Mouse (Mus musculus): ENCODE measurements at regions not wholly inside any gene's neighbourhood (a gene's known extent, or its start where the extent isn't known, plus 50 kb on each side); places are given as distances from the start of the nearest gene placed in this dataset.

GRCm38 (mm10) chr8:11947766-11948165, 107.5 kb downstream of the Tex29 start:
- H3K36me3 ChIP-seq, result no peaks in the 10 kb centered on the region
- ATAC-seq (ENCODE audit: low FRiP score, low read depth), result no peak
- H3K27me3 ChIP-seq, result peaks cover 5% of the 10 kb centered on the region; the same call in 1 of the 2 replicates
- H3K9me3 ChIP-seq, result no peaks in the 10 kb centered on the region
- WGBS, result 91% methylated on average over 8 of the region's 8 CpGs
- H3K4me2 ChIP-seq (replicated peaks), result no peak overlapping the region
- no peak overlapping the region for H3K9ac ChIP-seq (replicated peaks)
- H3K4me1 ChIP-seq, result no peaks in the 10 kb centered on the region
- H3K27ac ChIP-seq (replicated peaks), result no peak overlapping the region
- H3K4me3 ChIP-seq, result no peak overlapping the region

DNA sequence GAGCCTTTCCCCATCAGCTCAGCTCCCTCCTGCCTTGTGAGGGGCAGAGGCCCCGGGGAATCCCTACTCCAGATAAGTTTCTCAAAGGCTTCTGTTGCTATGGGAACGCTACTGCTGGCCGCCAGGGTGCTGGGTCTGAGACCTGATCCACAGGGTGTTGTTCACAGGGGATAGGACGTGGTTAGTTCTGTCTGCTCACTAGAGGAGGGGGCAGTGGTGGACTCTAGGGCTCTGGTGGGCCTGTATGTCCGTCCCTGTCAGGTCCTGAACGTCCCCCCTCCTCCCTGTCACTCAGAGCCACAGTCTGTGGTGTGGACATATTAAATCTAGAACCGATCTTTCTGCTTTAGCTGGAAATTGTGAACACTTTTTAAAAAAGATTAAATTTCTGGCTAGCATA, 116.0 kb downstream of the Tex29 start:
- WGBS, result 24% methylated on average over 7 of the region's 7 CpGs
- ATAC-seq (ENCODE audit: low FRiP score, low read depth), result no peak
- no peaks in the 10 kb centered on the region for H3K9me3 ChIP-seq

DNA sequence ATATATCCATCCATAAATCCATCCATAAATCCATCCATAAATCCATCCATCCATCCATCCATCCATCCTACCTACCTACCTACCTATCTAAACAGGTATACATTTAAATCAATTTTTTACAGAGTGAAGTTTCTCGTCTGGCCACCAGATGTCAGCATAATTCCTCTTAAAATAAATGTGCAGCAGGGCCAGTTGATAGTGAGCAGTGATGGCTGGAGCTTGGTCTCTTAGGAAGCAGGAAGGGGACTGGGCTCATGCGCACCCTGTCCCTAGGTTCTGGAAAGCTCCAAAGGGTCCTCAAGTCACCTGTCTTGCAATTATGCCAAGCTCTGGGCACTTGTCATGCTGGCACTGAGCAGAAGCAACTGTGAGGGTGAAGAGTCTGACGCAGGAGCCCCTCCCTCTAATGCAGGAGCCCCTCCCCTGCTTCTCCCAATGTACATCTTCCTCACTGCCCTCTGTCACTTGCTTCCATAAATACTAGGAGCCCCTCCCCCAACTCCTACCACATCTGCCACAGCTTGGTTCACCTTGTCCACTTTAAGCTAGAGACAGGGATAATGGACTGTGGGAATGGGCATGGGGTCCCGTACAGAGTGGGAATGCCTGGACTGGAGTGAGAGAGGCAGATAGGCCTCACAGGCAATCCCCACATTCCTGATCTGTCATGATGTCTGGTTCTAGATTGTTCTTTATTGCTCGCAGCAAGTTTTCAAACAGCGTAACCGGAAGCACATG, 116.9 kb downstream of the Tex29 start:
- Histone ChIP-seq H3K27me3 (peaks cover 39% of the 10 kb centered on the region), H3K27ac (replicated peaks) (no peak overlapping the region), H3K4me3 (no peak overlapping the region), H3K9me3 (no peaks in the 10 kb centered on the region), H3K4me2 (replicated peaks) (no peak overlapping the region), H3K4me1 (no peaks in the 10 kb centered on the region; the same call in 1 of the 2 replicates), H3K36me3 (no peaks in the 10 kb centered on the region), H3K9ac (replicated peaks) (no peak overlapping the region)
- ATAC-seq (ENCODE audit: low FRiP score, low read depth), result peak; percentile 23; the same call in 1 of the 2 replicates
- WGBS, result 67% methylated on average over 7 of the region's 7 CpGs

More for the DNA sequence above, 116.0 kb downstream of the Tex29 start:
- Histone ChIP-seq H3K4me3 (no peak overlapping the region), H3K36me3 (no peaks in the 10 kb centered on the region), H3K4me1 (no peaks in the 10 kb centered on the region; the same call in 1 of the 2 replicates), H3K4me2 (replicated peaks) (no peak overlapping the region), H3K27ac (replicated peaks) (no peak overlapping the region), H3K27me3 (peaks cover 29% of the 10 kb centered on the region), H3K9ac (replicated peaks) (no peak overlapping the region)

- no peaks in the 10 kb centered on the region for H3K36me3 ChIP-seq
- ATAC-seq (ENCODE audit: low FRiP score, low read depth), result no peak
- H3K9me3 ChIP-seq, result no peaks in the 10 kb centered on the region
- H3K27ac ChIP-seq (replicated peaks), result no peak overlapping the region
- no peaks in the 10 kb centered on the region; the same call in 1 of the 2 replicates for H3K4me1 ChIP-seq
- H3K27me3 ChIP-seq, result peaks cover 39% of the 10 kb centered on the region
- H3K4me2 ChIP-seq (replicated peaks), result no peak overlapping the region
- no peak overlapping the region for H3K9ac ChIP-seq (replicated peaks)
- no peak overlapping the region for H3K4me3 ChIP-seq
- WGBS, result 72% methylated on average over 5 of the region's 5 CpGs
Observed at GRCm38 (mm10) chr8:11958176-11958575, 117.9 kb downstream of the Tex29 start.

GRCm38 (mm10) chr8:11959466-11959865, 119.2 kb downstream of the Tex29 start:
- H3K27ac ChIP-seq (replicated peaks), result no peak overlapping the region
- H3K36me3 ChIP-seq, result no peaks in the 10 kb centered on the region
- no peak overlapping the region for H3K9ac ChIP-seq (replicated peaks)
- H3K27me3 ChIP-seq, result peaks cover 37% of the 10 kb centered on the region
- no peak overlapping the region for H3K4me3 ChIP-seq
- H3K4me1 ChIP-seq, result no peaks in the 10 kb centered on the region; the same call in 1 of the 2 replicates
- ATAC-seq (ENCODE audit: low FRiP score, low read depth), result no peak
- WGBS, result 84% methylated on average over 4 of the region's 4 CpGs
- H3K9me3 ChIP-seq, result no peaks in the 10 kb centered on the region
- no peak overlapping the region for H3K4me2 ChIP-seq (replicated peaks)

- Histone ChIP-seq H3K4me2 (replicated peaks) (no peak overlapping the region), H3K9me3 (no peaks in the 10 kb centered on the region), H3K27me3 (peaks cover 20% of the 10 kb centered on the region), H3K36me3 (no peaks in the 10 kb centered on the region), H3K4me3 (no peak overlapping the region), H3K27ac (replicated peaks) (no peak overlapping the region), H3K9ac (replicated peaks) (no peak overlapping the region), H3K4me1 (no peaks in the 10 kb centered on the region)
- ATAC-seq (ENCODE audit: low FRiP score, low read depth), result no peak
- WGBS, result 58% methylated on average over 1 of the region's 1 CpGs
Observed at GRCm38 (mm10) chr8:11963575-11963974, 123.3 kb downstream of the Tex29 start.

DNA sequence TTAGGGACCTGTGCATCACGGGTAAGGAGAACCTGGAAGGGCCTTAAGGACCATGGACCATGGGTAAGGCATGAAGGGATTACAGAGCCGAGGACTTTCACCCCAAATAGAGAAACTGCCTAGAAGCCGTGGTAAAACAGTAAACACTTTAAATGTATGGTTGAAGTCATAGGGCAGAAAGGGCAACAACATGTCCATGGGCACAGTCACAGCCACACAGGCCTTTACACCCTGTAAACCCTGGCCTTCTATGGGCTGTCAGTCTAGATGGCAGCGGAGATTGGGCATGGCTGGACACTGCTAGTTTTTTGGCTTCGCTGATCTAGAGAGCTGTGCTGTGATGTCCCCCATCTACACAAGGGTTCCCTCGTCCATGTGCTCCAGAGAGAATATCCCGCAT, 127.4 kb downstream of the Tex29 start:
- Histone ChIP-seq H3K9me3 (no peaks in the 10 kb centered on the region), H3K4me1 (no peaks in the 10 kb centered on the region), H3K27me3 (peaks cover 20% of the 10 kb centered on the region), H3K9ac (replicated peaks) (no peak overlapping the region), H3K27ac (replicated peaks) (no peak overlapping the region), H3K4me2 (replicated peaks) (no peak overlapping the region), H3K36me3 (no peaks in the 10 kb centered on the region), H3K4me3 (no peak overlapping the region)
- ATAC-seq (ENCODE audit: low FRiP score, low read depth), result no peak
- WGBS, result 92% methylated on average over 7 of the region's 7 CpGs

GRCm38 (mm10) chr8:11970515-11970914, 130.2 kb downstream of the Tex29 start:
- no peaks in the 10 kb centered on the region for H3K36me3 ChIP-seq
- H3K9me3 ChIP-seq, result no peaks in the 10 kb centered on the region
- H3K27me3 ChIP-seq, result peaks cover 32% of the 10 kb centered on the region
- no peaks in the 10 kb centered on the region for H3K4me1 ChIP-seq
- no peak overlapping the region for H3K9ac ChIP-seq (replicated peaks)
- no peak overlapping the region for H3K4me2 ChIP-seq (replicated peaks)
- WGBS, result 91% methylated on average over 9 of the region's 9 CpGs
- no peak overlapping the region for H3K4me3 ChIP-seq
- H3K27ac ChIP-seq (replicated peaks), result no peak overlapping the region
- no peak for ATAC-seq (ENCODE audit: low FRiP score, low read depth)

DNA sequence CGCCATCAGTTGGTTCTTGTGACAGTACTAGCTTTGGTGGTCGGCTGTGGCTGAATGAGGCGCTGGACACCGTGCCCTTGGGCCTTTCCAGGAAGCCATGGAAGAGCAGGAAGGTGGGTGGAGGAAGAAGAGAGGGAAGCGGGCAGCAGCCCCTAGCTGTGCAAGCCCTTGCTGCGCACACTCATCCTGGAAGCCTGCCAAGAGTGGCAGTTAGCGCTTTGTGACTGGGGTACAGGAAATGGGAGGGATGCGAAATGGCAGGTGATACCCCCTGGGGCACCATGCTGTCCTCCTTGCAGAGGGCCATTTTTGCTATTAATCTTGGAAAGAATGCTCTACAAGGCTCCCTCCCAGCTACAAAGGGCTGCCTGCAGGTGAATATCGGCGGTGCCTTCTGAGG, 133.2 kb downstream of the Tex29 start:
- no peak for ATAC-seq (ENCODE audit: low FRiP score, low read depth)
- Histone ChIP-seq H3K4me2 (replicated peaks) (no peak overlapping the region), H3K9ac (replicated peaks) (no peak overlapping the region), H3K9me3 (no peaks in the 10 kb centered on the region), H3K36me3 (no peaks in the 10 kb centered on the region), H3K27me3 (peaks cover 32% of the 10 kb centered on the region), H3K4me1 (no peaks in the 10 kb centered on the region), H3K27ac (replicated peaks) (no peak overlapping the region), H3K4me3 (no peak overlapping the region)
- 79% methylated on average over 10 of the region's 10 CpGs for WGBS

- ATAC-seq (ENCODE audit: low FRiP score, low read depth), result no peak
- WGBS, result 77% methylated on average over 9 of the region's 9 CpGs
- Histone ChIP-seq H3K4me1 (no peaks in the 10 kb centered on the region), H3K9ac (replicated peaks) (no peak overlapping the region), H3K36me3 (no peaks in the 10 kb centered on the region), H3K27me3 (peaks cover 23% of the 10 kb centered on the region), H3K9me3 (no peaks in the 10 kb centered on the region), H3K4me2 (replicated peaks) (no peak overlapping the region), H3K4me3 (no peak overlapping the region), H3K27ac (replicated peaks) (no peak overlapping the region)
Observed at GRCm38 (mm10) chr8:11977121-11977520, 136.8 kb downstream of the Tex29 start.

- no peaks in the 10 kb centered on the region for H3K36me3 ChIP-seq
- no peak overlapping the region for H3K27ac ChIP-seq (replicated peaks)
- no peaks in the 10 kb centered on the region for H3K4me1 ChIP-seq
- no peak overlapping the region for H3K4me3 ChIP-seq
- H3K27me3 ChIP-seq, result peaks cover 10% of the 10 kb centered on the region
- no peak overlapping the region for H3K4me2 ChIP-seq (replicated peaks)
- no peak for ATAC-seq (ENCODE audit: low FRiP score, low read depth)
- H3K9me3 ChIP-seq, result no peaks in the 10 kb centered on the region
- no peak overlapping the region for H3K9ac ChIP-seq (replicated peaks)
- 82% methylated on average over 1 of the region's 1 CpGs for WGBS
Observed at GRCm38 (mm10) chr8:11979056-11979455, 138.8 kb downstream of the Tex29 start.

GRCm38 (mm10) chr8:11981458-11981857, 141.2 kb downstream of the Tex29 start:
- H3K27ac ChIP-seq (replicated peaks), result no peak overlapping the region
- WGBS, result 82% methylated on average over 2 of the region's 2 CpGs
- peaks cover 2% of the 10 kb centered on the region; the same call in 1 of the 2 replicates for H3K27me3 ChIP-seq
- no peaks in the 10 kb centered on the region for H3K4me1 ChIP-seq
- no peak for ATAC-seq (ENCODE audit: low FRiP score, low read depth)
- H3K4me2 ChIP-seq (replicated peaks), result no peak overlapping the region
- no peaks in the 10 kb centered on the region for H3K9me3 ChIP-seq
- H3K9ac ChIP-seq (replicated peaks), result no peak overlapping the region
- H3K36me3 ChIP-seq, result no peaks in the 10 kb centered on the region
- H3K4me3 ChIP-seq, result no peak overlapping the region

GRCm38 (mm10) chr8:11990024-11990423, 149.8 kb downstream of the Tex29 start:
- 80% methylated on average over 20 of the region's 20 CpGs for WGBS
- no peak for ATAC-seq (ENCODE audit: low FRiP score, low read depth)
- no peaks in the 10 kb centered on the region for H3K36me3 ChIP-seq

More at GRCm38 (mm10) chr8:11990024-11990423, 149.8 kb downstream of the Tex29 start:
- H3K4me2 ChIP-seq (replicated peaks), result no peak overlapping the region
- H3K9ac ChIP-seq (replicated peaks), result no peak overlapping the region
- H3K4me3 ChIP-seq, result no peak overlapping the region
- H3K9me3 ChIP-seq, result no peaks in the 10 kb centered on the region
- H3K4me1 ChIP-seq, result no peaks in the 10 kb centered on the region
- H3K27ac ChIP-seq (replicated peaks), result no peak overlapping the region
- H3K27me3 ChIP-seq, result peaks cover 32% of the 10 kb centered on the region

All from midbrain, embryonic 12.5 days (tissue).